Mouse (Mus musculus): ENCODE results near the gene Rhobtb3. TPM values are rescaled to one million over a fixed set of nuclear protein-coding genes. Genes with fewer than 3 reads are reported as not detected.
A peak's percentile ranks its signal among the peaks of the same experiment; 100 is the strongest.
"Not testable (repeated sequence)": the region's sequence is repeated elsewhere in the genome, so short reads cannot be mapped to it uniquely, and the experiment has no call there.

Rhobtb3 gene
- polyA plus RNA-seq, 1 experiment from 2014 or later = 27.9 TPM

GRCm38 (mm10) chr13:75931073-75931472 is 12.7 kb downstream of the Rhobtb3 start:
- DNase-seq (ENCODE audit: low spot score) (peak; percentile 61), ATAC-seq (ENCODE audit: low FRiP score) (peak; percentile 88)
- no peaks in the 10 kb centered on the region for H3K9me3 ChIP-seq (ENCODE audit: control insufficient read depth, low read length)
- H3K4me3 ChIP-seq (replicated peaks; ENCODE audit: low read length) = no peak overlapping the region
- H3K4me2 ChIP-seq (replicated peaks) = no peak overlapping the region
- no peaks in the 10 kb centered on the region; the same call in 1 of the 2 replicates for H3K4me1 ChIP-seq (replicated peaks; ENCODE audit: control insufficient read depth, insufficient read depth, low read length)
- H3K9ac ChIP-seq = no peak overlapping the region
- no peaks in the 10 kb centered on the region for H3K27me3 ChIP-seq (ENCODE audit: control insufficient read depth, insufficient read depth, low read length)
- H3K36me3 ChIP-seq (replicated peaks; ENCODE audit: control insufficient read depth, insufficient read depth) = peaks cover 16% of the 10 kb centered on the region; the same call in 1 of the 2 replicates
- H3K27ac ChIP-seq = 0 out of 2 replicates have a peak overlapping the region, but pooled peaks have one; percentile 16
- 17% methylated on average over 5 of the region's 5 CpGs for WGBS

GRCm38 (mm10) chr13:75930660-75931059 is 13.1 kb downstream of the Rhobtb3 start:
- Histone ChIP-seq H3K9me3 (ENCODE audit: control insufficient read depth, low read length) (no peaks in the 10 kb centered on the region), H3K27ac (0 out of 2 replicates have a peak overlapping the region, but pooled peaks have one; percentile 16), H3K4me3 (replicated peaks; ENCODE audit: low read length) (no peak overlapping the region), H3K4me1 (replicated peaks; ENCODE audit: control insufficient read depth, insufficient read depth, low read length) (no peaks in the 10 kb centered on the region; the same call in 1 of the 2 replicates), H3K4me2 (replicated peaks) (no peak overlapping the region), H3K27me3 (ENCODE audit: control insufficient read depth, insufficient read depth, low read length) (no peaks in the 10 kb centered on the region), H3K36me3 (replicated peaks; ENCODE audit: control insufficient read depth, insufficient read depth) (peaks cover 16% of the 10 kb centered on the region; the same call in 1 of the 2 replicates), H3K9ac (no peak overlapping the region)
- 77% methylated on average over 2 of the region's 2 CpGs for WGBS
- DNase-seq (ENCODE audit: low spot score) (no peak), ATAC-seq (ENCODE audit: low FRiP score) (no peak)

GRCm38 (mm10) chr13:75930023-75930422 is 13.7 kb downstream of the Rhobtb3 start:
- Histone ChIP-seq H3K4me1 (replicated peaks; ENCODE audit: control insufficient read depth, insufficient read depth, low read length) (no peaks in the 10 kb centered on the region; the same call in 1 of the 2 replicates), H3K27me3 (ENCODE audit: control insufficient read depth, insufficient read depth, low read length) (no peaks in the 10 kb centered on the region), H3K36me3 (replicated peaks; ENCODE audit: control insufficient read depth, insufficient read depth) (peaks cover 16% of the 10 kb centered on the region; the same call in 1 of the 2 replicates), H3K27ac (no peak overlapping the region), H3K4me3 (replicated peaks; ENCODE audit: low read length) (no peak overlapping the region), H3K9me3 (ENCODE audit: control insufficient read depth, low read length) (no peaks in the 10 kb centered on the region), H3K4me2 (replicated peaks) (no peak overlapping the region), H3K9ac (no peak overlapping the region)
- WGBS = 95% methylated on average over 20 of the region's 20 CpGs
- DNase-seq (ENCODE audit: low spot score) (no peak), ATAC-seq (ENCODE audit: low FRiP score) (no peak)

GRCm38 (mm10) chr13:75929071-75929470 is 14.7 kb downstream of the Rhobtb3 start:
- not testable (repeated sequence) for H3K4me1 ChIP-seq (replicated peaks; ENCODE audit: control insufficient read depth, insufficient read depth, low read length); ATAC-seq (ENCODE audit: low FRiP score)
- WGBS = 94% methylated on average over 5 of the region's 5 CpGs

GRCm38 (mm10) chr13:75927951-75928350 is 15.8 kb downstream of the Rhobtb3 start:
- Histone ChIP-seq H3K9ac (no peak overlapping the region), H3K27me3 (ENCODE audit: control insufficient read depth, insufficient read depth, low read length) (no peaks in the 10 kb centered on the region), H3K36me3 (replicated peaks; ENCODE audit: control insufficient read depth, insufficient read depth) (peaks cover 16% of the 10 kb centered on the region; the same call in 1 of the 2 replicates), H3K4me1 (replicated peaks; ENCODE audit: control insufficient read depth, insufficient read depth, low read length) (no peaks in the 10 kb centered on the region; the same call in 1 of the 2 replicates), H3K4me3 (replicated peaks; ENCODE audit: low read length) (no peak overlapping the region), H3K4me2 (replicated peaks) (no peak overlapping the region), H3K9me3 (ENCODE audit: control insufficient read depth, low read length) (no peaks in the 10 kb centered on the region), H3K27ac (no peak overlapping the region)
- DNase-seq (ENCODE audit: low spot score) = no peak
- ATAC-seq (ENCODE audit: low FRiP score) = no peak

More at GRCm38 (mm10) chr13:75929071-75929470, 14.7 kb downstream of the Rhobtb3 start:
- not testable (repeated sequence) for H3K27ac ChIP-seq; DNase-seq (ENCODE audit: low spot score); H3K9me3 ChIP-seq (ENCODE audit: control insufficient read depth, low read length); H3K4me3 ChIP-seq (replicated peaks; ENCODE audit: low read length); H3K27me3 ChIP-seq (ENCODE audit: control insufficient read depth, insufficient read depth, low read length); H3K9ac ChIP-seq; H3K4me2 ChIP-seq (replicated peaks)
- peaks cover 16% of the 10 kb centered on the region; the same call in 1 of the 2 replicates for H3K36me3 ChIP-seq (replicated peaks; ENCODE audit: control insufficient read depth, insufficient read depth)

GRCm38 (mm10) chr13:75914151-75914550 is 29.6 kb downstream of the Rhobtb3 start:
- H3K4me1 ChIP-seq (replicated peaks; ENCODE audit: control insufficient read depth, insufficient read depth, low read length) = no peaks in the 10 kb centered on the region
- DNase-seq (ENCODE audit: low spot score) = no peak
- H3K27me3 ChIP-seq (ENCODE audit: control insufficient read depth, insufficient read depth, low read length) = no peaks in the 10 kb centered on the region
- H3K4me2 ChIP-seq (replicated peaks) = no peak overlapping the region
- no peak for ATAC-seq (ENCODE audit: low FRiP score)
- no peak overlapping the region for H3K9ac ChIP-seq
- peaks cover 63% of the 10 kb centered on the region for H3K36me3 ChIP-seq (replicated peaks; ENCODE audit: control insufficient read depth, insufficient read depth)
- no peaks in the 10 kb centered on the region for H3K9me3 ChIP-seq (ENCODE audit: control insufficient read depth, low read length)
- no peak overlapping the region for H3K4me3 ChIP-seq (replicated peaks; ENCODE audit: low read length)
- no peak overlapping the region for H3K27ac ChIP-seq
- WGBS = 88% methylated on average over 4 of the region's 4 CpGs

GRCm38 (mm10) chr13:75908187-75908586 is 35.5 kb downstream of the Rhobtb3 start:
- no peaks in the 10 kb centered on the region for H3K27me3 ChIP-seq (ENCODE audit: control insufficient read depth, insufficient read depth, low read length)
- H3K4me1 ChIP-seq (replicated peaks; ENCODE audit: control insufficient read depth, insufficient read depth, low read length) = no peaks in the 10 kb centered on the region
- no peak overlapping the region for H3K4me3 ChIP-seq (replicated peaks; ENCODE audit: low read length)
- H3K4me2 ChIP-seq (replicated peaks) = no peak overlapping the region
- peaks cover 17% of the 10 kb centered on the region for H3K36me3 ChIP-seq (replicated peaks; ENCODE audit: control insufficient read depth, insufficient read depth)
- no peak overlapping the region for H3K9ac ChIP-seq
- no peak overlapping the region for H3K27ac ChIP-seq
- DNase-seq (ENCODE audit: low spot score) (no peak), ATAC-seq (ENCODE audit: low FRiP score) (peak; percentile 25; the same call in 1 of the 2 replicates)
- no peaks in the 10 kb centered on the region for H3K9me3 ChIP-seq (ENCODE audit: control insufficient read depth, low read length)
- WGBS = 92% methylated on average over 2 of the region's 2 CpGs

- no peaks in the 10 kb centered on the region for H3K27me3 ChIP-seq (ENCODE audit: control insufficient read depth, insufficient read depth, low read length)
- no peak for ATAC-seq (ENCODE audit: low FRiP score)
Measured at GRCm38 (mm10) chr13:75907133-75907532, 36.6 kb downstream of the Rhobtb3 start.

GRCm38 (mm10) chr13:75904660-75905059 is 39.1 kb downstream of the Rhobtb3 start:
- no peak overlapping the region for H3K4me2 ChIP-seq (replicated peaks)
- H3K9me3 ChIP-seq (ENCODE audit: control insufficient read depth, low read length) = no peaks in the 10 kb centered on the region
- ATAC-seq (ENCODE audit: low FRiP score) (no peak), DNase-seq (ENCODE audit: low spot score) (no peak)
- H3K4me3 ChIP-seq (replicated peaks; ENCODE audit: low read length) = no peak overlapping the region
- no peaks in the 10 kb centered on the region for H3K27me3 ChIP-seq (ENCODE audit: control insufficient read depth, insufficient read depth, low read length)
- H3K4me1 ChIP-seq (replicated peaks; ENCODE audit: control insufficient read depth, insufficient read depth, low read length) = no peaks in the 10 kb centered on the region
- H3K27ac ChIP-seq = no peak overlapping the region
- peaks cover 9% of the 10 kb centered on the region for H3K36me3 ChIP-seq (replicated peaks; ENCODE audit: control insufficient read depth, insufficient read depth)
- 96% methylated on average over 5 of the region's 5 CpGs for WGBS
- H3K9ac ChIP-seq = no peak overlapping the region

More at GRCm38 (mm10) chr13:75907133-75907532, 36.6 kb downstream of the Rhobtb3 start:
- no peaks in the 10 kb centered on the region for H3K4me1 ChIP-seq (replicated peaks; ENCODE audit: control insufficient read depth, insufficient read depth, low read length)
- H3K36me3 ChIP-seq (replicated peaks; ENCODE audit: control insufficient read depth, insufficient read depth) = peaks cover 22% of the 10 kb centered on the region
- H3K4me2 ChIP-seq (replicated peaks) = no peak overlapping the region
- DNase-seq (ENCODE audit: low spot score) = no peak
- 78% methylated on average over 5 of the region's 5 CpGs for WGBS
- H3K4me3 ChIP-seq (replicated peaks; ENCODE audit: low read length) = no peak overlapping the region
- H3K9ac ChIP-seq = no peak overlapping the region
- H3K27ac ChIP-seq = no peak overlapping the region
- H3K9me3 ChIP-seq (ENCODE audit: control insufficient read depth, low read length) = no peaks in the 10 kb centered on the region

- not testable (repeated sequence) for H3K36me3 ChIP-seq (replicated peaks; ENCODE audit: control insufficient read depth, insufficient read depth); H3K4me3 ChIP-seq (replicated peaks; ENCODE audit: low read length); H3K4me2 ChIP-seq (replicated peaks); H3K27me3 ChIP-seq (ENCODE audit: control insufficient read depth, insufficient read depth, low read length); ATAC-seq (ENCODE audit: low FRiP score); H3K9me3 ChIP-seq (ENCODE audit: control insufficient read depth, low read length); DNase-seq (ENCODE audit: low spot score); H3K27ac ChIP-seq; H3K9ac ChIP-seq; H3K4me1 ChIP-seq (replicated peaks; ENCODE audit: control insufficient read depth, insufficient read depth, low read length)
- WGBS = 91% methylated on average over 1 of the region's 1 CpGs
Measured at GRCm38 (mm10) chr13:75900928-75901327, 42.8 kb downstream of the Rhobtb3 start.

Data from hindbrain, embryonic 14.5 days (tissue).